Mouse (Mus musculus) frontal cortex, adult 2 months (tissue): ENCODE results near the gene Mis18bp1. TPM values are rescaled to one million over a fixed set of nuclear protein-coding genes. Genes with fewer than 3 reads are reported as not detected.
A peak's percentile ranks its signal among the peaks of the same experiment; 100 is the strongest.
"Not testable (repeated sequence)": the region's sequence is repeated elsewhere in the genome, so short reads cannot be mapped to it uniquely, and the experiment has no call there.

Experiments used
- DNase-seq, 2 experiments: peaks; one replicate each; pipeline ENCODE4 v3.0.0; 2022; ENCODE audit warnings: low spot score in 1 of 2; ENCODE audit errors: extremely low spot score in 1 of 2
- polyA plus RNA-seq: library from polyadenylated mRNA; depleted of rRNA; stranded (reverse); fragments of >200 nt; gene quantifications from 2 replicates; pipeline ENCODE4 v1.2.3, GENCODE M21; 2012; rRNA removed

The Mis18bp1 gene
- polyA plus RNA-seq: 0.36 and 0.52 TPM in 2 replicates

GRCm38 (mm10) chr12:65172021-65172951, at the start of gene Mis18bp1:
Gene Mis18bp1 (minus strand): TSS chr12:65172604.
- DNase-seq: peak; percentile 85 to 96

DNA sequence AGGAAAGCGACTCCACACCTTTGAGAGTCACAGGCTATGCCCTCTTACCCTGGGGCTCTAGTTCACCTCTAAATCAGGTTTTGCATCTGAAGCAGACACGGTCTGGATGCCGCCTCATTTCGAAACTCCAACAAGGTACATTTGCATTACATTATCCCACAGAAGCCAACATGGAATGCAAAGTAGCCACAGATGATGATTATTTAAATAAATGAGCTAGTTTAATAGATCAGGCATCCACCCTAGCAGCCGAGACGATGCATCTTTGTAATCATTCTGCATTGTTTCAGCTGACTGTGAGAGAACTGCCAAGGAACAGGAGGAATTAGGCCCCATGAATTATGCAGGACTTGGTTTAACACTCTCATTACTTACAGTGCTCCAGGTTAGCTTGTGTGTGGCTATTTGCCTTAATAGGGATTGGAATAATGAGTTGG, 44.0 kb upstream of the Mis18bp1 start:
- DNase-seq: no peak

DNA sequence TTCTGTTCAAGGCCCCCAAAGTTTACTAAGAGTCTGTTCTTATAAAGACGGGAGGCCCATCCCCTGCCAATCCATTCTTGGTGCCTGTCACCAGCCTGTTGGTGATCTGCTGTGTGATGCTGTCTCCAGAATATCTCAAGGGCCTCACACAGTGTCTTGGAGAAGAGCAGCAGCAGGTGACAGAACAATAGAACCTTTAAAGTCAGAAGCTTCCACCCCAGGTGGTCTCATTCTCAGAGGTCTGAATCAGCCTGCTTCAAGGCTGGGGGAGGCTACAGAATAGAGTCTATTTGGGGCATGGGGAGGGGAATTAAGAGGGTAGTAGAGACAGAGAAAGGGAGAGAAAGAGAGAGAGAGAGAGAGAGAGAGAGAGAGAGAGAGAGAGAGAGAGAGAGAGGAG, 34.0 kb upstream of the Mis18bp1 start:
- DNase-seq: no peak

DNA sequence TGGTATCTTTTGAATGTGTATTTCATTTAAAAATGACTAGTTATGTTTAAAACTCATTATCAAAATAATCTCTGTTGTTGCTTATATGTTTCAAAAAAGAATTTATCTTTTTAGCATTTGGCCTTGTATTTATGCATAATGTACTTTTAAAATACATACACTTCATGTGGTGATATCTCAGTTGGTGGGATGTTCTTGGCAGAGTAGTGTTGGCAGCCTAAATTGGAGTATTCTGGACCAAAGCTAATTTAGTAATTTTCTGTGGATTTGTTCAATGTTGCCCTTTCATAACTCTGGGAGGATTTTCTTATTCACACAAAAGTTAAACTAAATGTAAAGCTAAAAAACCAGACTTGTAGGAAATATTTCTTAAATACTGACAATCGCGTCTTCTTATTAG, 29.4 kb upstream of the Mis18bp1 start:
- peak in 1 of 2 experiments; percentile 32 for DNase-seq

GRCm38 (mm10) chr12:65194003-65194530, 21.7 kb upstream of the Mis18bp1 start:
- peak; percentile 47 to 69 for DNase-seq

DNA sequence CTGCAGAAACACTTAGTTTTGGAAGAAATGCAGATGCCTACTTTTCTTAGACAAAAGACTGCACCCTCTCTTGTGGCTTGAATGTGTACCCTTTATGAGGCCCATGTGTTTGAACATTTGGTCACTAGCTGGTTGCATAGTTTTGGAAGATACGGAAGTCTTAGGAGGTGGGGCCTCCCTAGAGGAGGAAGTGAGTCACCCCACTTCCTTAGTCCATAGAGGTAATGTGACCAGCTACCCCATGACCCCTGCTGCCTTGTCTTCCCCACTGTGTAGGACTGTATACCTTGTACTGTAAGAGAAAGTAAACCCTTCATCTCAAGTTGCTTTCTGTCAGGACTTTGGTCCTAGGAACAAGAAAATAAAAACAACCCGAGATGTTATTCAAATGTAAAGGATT, 16.8 kb upstream of the Mis18bp1 start:
- no peak for DNase-seq

GRCm38 (mm10) chr12:65187365-65187764, 15.0 kb upstream of the Mis18bp1 start:
- peak in 1 of 2 experiments; percentile 69 for DNase-seq

- DNase-seq: no peak
These were observed 1.3 kb upstream of the Mis18bp1 start for GRCm38 (mm10) chr12:65173736-65174135.

DNA sequence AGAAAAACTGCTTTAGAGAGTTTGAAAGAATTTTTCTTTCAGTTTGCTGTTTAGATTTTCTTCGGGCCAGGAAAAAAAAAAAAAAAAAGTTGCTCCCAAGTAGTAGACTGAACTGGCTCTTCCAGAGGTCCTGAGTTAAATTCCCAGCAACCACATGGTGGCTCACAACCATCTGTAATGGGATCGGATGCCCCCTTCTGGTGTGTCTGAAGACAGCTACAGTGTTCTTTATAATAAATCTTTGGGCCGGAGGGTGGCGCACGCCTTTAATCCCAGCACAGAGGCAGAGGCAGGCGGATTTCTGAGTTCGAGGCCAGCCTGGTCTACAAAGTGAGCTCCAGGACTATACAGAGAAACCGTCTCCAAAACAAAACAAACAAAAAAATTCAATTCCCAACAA, 555 bp upstream of the Mis18bp1 start:
- peak; percentile 35 to 67 for DNase-seq

GRCm38 (mm10) chr12:65136121-65136520, 36.3 kb downstream of the Mis18bp1 start:
- not testable (repeated sequence) for DNase-seq

GRCm38 (mm10) chr12:65119451-65119850, 53.0 kb downstream of the Mis18bp1 start:
- DNase-seq: no peak

- DNase-seq: peak in 1 of 2 experiments; percentile 23
These were observed 53.4 kb downstream of the Mis18bp1 start for GRCm38 (mm10) chr12:65118968-65119367.

GRCm38 (mm10) chr12:65114978-65115377, 57.4 kb downstream of the Mis18bp1 start:
- DNase-seq: not testable (repeated sequence)

DNA sequence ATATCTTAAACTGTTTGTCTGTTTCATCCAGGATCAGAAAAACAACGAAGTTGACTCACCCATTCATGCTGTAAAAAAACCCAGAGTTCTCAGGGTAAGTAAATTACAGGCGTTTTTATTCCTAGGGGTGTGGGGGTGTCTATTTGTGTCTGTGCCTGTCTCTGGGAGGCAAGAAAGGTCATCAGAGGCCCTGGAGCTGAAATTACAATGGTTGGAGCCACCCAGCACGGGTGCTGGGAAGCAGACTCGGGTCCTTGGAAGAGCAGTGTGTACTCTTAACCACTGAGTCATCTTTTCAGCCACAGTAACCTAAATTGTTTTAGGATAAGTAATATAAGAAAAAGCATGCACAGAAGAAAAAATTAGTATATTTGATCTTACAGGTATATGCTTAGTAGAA, 58.5 kb downstream of the Mis18bp1 start:
- DNase-seq: no peak

DNA sequence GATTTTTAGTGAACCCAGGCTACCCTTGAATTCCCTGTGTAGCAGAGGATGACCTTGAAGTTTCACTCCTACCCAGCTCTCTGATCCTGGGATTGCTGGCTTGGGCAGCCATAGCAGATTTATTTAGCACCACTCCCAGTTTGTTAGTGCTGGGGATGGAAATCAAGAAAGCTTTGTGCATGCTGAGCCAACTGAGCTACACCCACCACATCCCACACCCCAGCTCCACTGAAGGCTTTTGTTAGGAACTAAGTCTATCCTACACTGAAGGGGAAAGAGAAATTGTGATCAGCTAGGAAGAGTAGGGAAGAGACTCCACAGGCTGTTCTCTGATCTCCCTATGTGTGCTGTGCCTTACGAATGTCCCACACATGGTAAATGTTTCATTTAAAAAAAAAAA, 59.6 kb downstream of the Mis18bp1 start:
- peak; percentile 11 to 38 for DNase-seq

DNA sequence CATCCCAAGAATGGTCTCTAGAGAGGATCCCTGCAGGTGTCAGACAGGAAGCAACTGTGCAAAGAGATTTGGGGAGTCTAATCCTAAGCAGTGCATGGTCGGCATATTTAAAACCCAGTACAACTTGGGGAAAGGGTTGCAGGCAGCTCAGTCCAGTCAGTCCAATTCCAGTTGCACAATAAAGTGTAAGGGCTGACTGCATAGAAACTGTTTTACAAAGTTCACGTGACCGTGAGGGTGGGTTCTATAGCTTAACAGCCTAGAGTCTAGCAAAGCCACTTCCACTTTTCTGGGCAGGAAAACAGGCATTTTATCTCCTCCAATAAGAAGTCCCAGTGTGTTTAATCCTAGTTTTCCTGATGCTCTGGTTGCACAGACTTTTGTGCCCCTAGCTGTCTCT, 60.9 kb downstream of the Mis18bp1 start:
- DNase-seq: no peak

DNA sequence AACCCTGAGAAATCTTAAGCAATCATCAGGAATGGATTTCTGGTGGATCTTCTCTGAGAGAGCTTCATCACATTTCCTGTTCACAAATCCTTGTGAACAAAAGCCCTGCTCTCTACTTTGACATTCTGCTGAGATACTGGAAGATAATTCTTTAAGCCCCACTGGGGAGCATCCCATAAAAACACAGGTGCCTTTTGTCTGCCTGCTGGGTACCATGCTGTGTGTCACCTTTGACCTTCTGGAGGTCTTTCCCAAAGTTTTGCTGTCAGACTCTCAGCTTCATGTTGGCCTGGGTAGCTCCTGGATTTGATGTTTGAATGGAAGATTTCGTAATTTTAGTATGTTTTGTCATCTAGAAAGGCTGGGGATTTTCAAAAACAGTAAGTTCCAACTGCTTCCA, 63.7 kb downstream of the Mis18bp1 start:
- no peak for DNase-seq

Other genes with a start within 250 kb of the Mis18bp1 start
- 11.0 and 11.1 TPM in 2 replicates for gene Klhl28, start 207.1 kb downstream of the Mis18bp1 start, polyA plus RNA-seq
- 23.0 and 24.5 TPM in 2 replicates for gene Togaram1, start 206.8 kb downstream of the Mis18bp1 start, polyA plus RNA-seq
- 44.5 and 50.9 TPM in 2 replicates for gene Prpf39, start 136.3 kb downstream of the Mis18bp1 start, polyA plus RNA-seq
- gene Fkbp3, start 98.6 kb downstream of the Mis18bp1 start, polyA plus RNA-seq: 270 and 323 TPM in 2 replicates
- gene Fancm, start 97.0 kb downstream of the Mis18bp1 start, polyA plus RNA-seq: 6.7 and 7.4 TPM in 2 replicates
- not detected in 2 replicates for gene Wdr20rt, start 52.9 kb upstream of the Mis18bp1 start, polyA plus RNA-seq